Mouse (Mus musculus) forebrain, embryonic 12.5 days (tissue): ENCODE data around the gene Fam135a. TPM values are rescaled to one million over a fixed set of nuclear protein-coding genes. Genes with fewer than 3 reads are reported as not detected.
A peak's percentile ranks its signal among the peaks of the same experiment; 100 is the strongest.

ENCODE experiments used
- ATAC-seq: fragments of 200-750 bp; cut with Nextera tagmentation; 2 replicates; pipeline ENCODE4 v1.8.0; 2017; ENCODE audit warnings: moderate TSS enrichment; ENCODE audit not compliant: low FRiP score
- H3K27ac ChIP-seq: fragments of 300-500 bp; sonication (generic); 2 replicates; pipeline ENCODE4 v1.5.1; 2016; ENCODE audit warnings: mild to moderate bottlenecking
- H3K27me3 ChIP-seq: fragments of 300-500 bp; sonication (generic); 2 replicates; pipeline ENCODE4 v1.6.1; 2016; ENCODE audit warnings: mild to moderate bottlenecking
- H3K36me3 ChIP-seq: fragments of 300-500 bp; sonication (generic); replicated peaks from 2 replicates; pipeline ENCODE4 v1.6.1; 2016; ENCODE audit warnings: mild to moderate bottlenecking
- H3K4me1 ChIP-seq: fragments of 300-500 bp; sonication (generic); 2 replicates; pipeline ENCODE4 v1.6.1; 2016
- H3K4me2 ChIP-seq: fragments of 300-500 bp; sonication (generic); 2 replicates; pipeline ENCODE4 v1.6.1; 2016; ENCODE audit warnings: mild to moderate bottlenecking, moderate library complexity
- H3K4me3 ChIP-seq: fragments of 300-500 bp; sonication (generic); replicated peaks from 2 replicates; pipeline ENCODE4 v1.5.1; 2016; ENCODE audit warnings: mild to moderate bottlenecking
- H3K9ac ChIP-seq: fragments of 300-500 bp; sonication (generic); 2 replicates; pipeline ENCODE4 v1.6.1; 2016; ENCODE audit warnings: mild to moderate bottlenecking
- H3K9me3 ChIP-seq: fragments of 300-500 bp; sonication (generic); 2 replicates; pipeline ENCODE4 v1.6.1; 2016
- WGBS: fragments of 180-500 bp; shearing (Covaris S2); methylation state at CpG from one replicate; pipeline ENCODE4 v1.1.7; 2016; 5-methylcytosine and 5-hydroxymethylcytosine counted together
- polyA plus RNA-seq: library from polyadenylated mRNA; unstranded; fragments of >200 nt; fragmentation: Nextera tagmentation; extraction: Ambion mirVana; gene quantifications from 2 replicates; pipeline ENCODE4 v1.2.1, GENCODE M21; 2016

Gene Fam135a
- polyA plus RNA-seq, result 39.0 and 43.9 TPM in 2 replicates

DNA sequence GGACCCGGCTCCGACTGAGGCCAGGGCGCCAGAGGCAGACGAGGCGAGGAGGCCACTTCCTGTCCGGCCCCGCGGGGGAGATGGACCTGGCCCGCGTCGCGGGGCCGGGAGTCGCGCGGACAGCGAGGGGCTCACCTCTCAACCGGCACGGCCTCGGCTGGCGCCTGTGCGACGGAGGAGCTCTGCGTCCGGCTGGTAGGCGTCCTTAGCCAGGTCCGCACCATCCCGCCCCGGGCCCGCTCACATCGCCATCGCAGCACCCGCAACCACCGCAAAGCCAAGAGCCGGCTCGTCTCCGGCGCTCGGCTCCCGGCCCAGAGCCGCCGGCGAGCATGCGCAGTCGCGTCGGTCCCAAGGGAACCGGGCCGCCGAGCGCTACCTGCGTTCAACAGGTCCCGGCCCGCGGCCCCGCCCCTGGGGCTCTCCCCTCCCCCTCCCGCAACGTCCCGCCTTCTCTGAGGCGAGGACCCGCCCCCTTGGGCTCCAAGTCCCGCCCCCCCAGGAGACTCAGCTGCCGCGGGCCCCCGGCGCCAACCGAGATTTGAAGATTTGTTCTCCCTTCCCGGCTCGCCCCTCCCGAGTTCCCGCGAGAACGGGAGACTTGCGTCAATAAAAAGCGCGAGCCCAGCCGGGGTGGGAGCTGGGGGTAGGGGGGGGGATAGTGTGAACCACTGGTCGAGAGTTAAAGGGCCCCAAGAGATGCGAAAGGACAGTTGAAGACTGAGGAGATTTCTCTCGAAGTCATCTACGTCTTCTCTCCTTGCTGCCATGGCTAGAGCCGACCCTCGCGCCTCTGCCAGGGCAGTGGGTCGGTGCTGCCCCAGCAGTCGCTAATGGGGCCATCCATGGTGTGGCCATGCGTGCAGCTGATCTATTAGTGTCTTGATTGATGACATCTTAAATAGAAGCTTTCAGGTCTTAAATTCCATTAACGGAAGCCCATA lies at the start of gene Fam135a:
TSS of gene Fam135a (minus strand) at position 416 of the 944 bp plus-strand sequence.
- Histone ChIP-seq H3K27me3 (no peaks in the 10 kb centered on the region), H3K4me3 (peak within 1 kb of the TSS; percentile 92), H3K4me2 (peak within 1 kb of the TSS; percentile 67), H3K27ac (peak within 1 kb of the TSS; percentile 83), H3K4me1 (peaks cover 10% of the 10 kb centered on the region), H3K9me3 (no peaks in the 10 kb centered on the region), H3K9ac (peak within 1 kb of the TSS; percentile 88), H3K36me3 (no peaks in the 10 kb centered on the region)
- ATAC-seq, result peak; percentile 93
- WGBS, result under 1% methylated on average over 67 of the region's 88 CpGs

- H3K9me3 ChIP-seq, result no peaks in the 10 kb centered on the region
- H3K36me3 ChIP-seq, result no peaks in the 10 kb centered on the region
- 0 out of 2 replicates have a peak, but pooled peaks cover 5% of the 10 kb centered on the region for H3K4me1 ChIP-seq
- H3K27ac ChIP-seq, result no peak overlapping the region
- no peaks in the 10 kb centered on the region for H3K27me3 ChIP-seq
- no peak overlapping the region for H3K4me3 ChIP-seq
- ATAC-seq, result no peak
- H3K9ac ChIP-seq, result no peak overlapping the region
- H3K4me2 ChIP-seq, result no peak overlapping the region
- WGBS, result 81% methylated on average over 8 of the region's 8 CpGs
Observed at GRCm38 (mm10) chr1:24143504-24143903, 43.4 kb upstream of the Fam135a start.

- Histone ChIP-seq H3K27me3 (no peaks in the 10 kb centered on the region), H3K4me3 (no peak overlapping the region), H3K36me3 (no peaks in the 10 kb centered on the region), H3K4me1 (0 out of 2 replicates have a peak, but pooled peaks cover 5% of the 10 kb centered on the region), H3K9me3 (no peaks in the 10 kb centered on the region), H3K4me2 (no peak overlapping the region), H3K9ac (no peak overlapping the region), H3K27ac (no peak overlapping the region)
- no peak for ATAC-seq
- 58% methylated on average over 6 of the region's 6 CpGs for WGBS
Observed at GRCm38 (mm10) chr1:24140555-24140954, 40.4 kb upstream of the Fam135a start.

DNA sequence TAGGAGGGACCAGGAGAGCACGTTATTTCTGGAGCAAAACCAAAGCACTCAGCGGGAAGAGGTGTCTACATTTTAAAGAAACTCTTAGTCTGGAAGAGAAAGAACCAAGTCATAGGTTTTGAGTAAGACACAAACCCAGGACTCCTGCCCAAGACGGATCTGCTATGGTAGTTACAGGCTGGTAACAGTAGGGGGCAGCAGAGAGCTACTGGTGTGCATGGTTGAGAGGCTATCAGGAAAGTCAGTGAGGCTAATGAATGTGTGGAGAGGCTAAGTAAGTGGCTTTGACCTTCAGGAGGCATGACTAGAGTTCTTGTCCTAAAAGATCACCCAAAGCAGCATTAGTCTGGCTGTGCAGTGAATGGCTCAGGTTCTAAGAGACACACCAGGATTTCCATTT lies 37.0 kb upstream of the Fam135a start:
- ATAC-seq, result no peak
- no peak overlapping the region for H3K4me2 ChIP-seq
- no peak overlapping the region for H3K4me3 ChIP-seq
- no peak overlapping the region for H3K9ac ChIP-seq
- WGBS, result 12% methylated on average over 3 of the region's 3 CpGs
- no peaks in the 10 kb centered on the region for H3K36me3 ChIP-seq
- peaks cover 3% of the 10 kb centered on the region; the same call in 1 of the 2 replicates for H3K27me3 ChIP-seq
- H3K4me1 ChIP-seq, result 0 out of 2 replicates have a peak, but pooled peaks cover 5% of the 10 kb centered on the region
- no peaks in the 10 kb centered on the region for H3K9me3 ChIP-seq
- no peak overlapping the region for H3K27ac ChIP-seq

DNA sequence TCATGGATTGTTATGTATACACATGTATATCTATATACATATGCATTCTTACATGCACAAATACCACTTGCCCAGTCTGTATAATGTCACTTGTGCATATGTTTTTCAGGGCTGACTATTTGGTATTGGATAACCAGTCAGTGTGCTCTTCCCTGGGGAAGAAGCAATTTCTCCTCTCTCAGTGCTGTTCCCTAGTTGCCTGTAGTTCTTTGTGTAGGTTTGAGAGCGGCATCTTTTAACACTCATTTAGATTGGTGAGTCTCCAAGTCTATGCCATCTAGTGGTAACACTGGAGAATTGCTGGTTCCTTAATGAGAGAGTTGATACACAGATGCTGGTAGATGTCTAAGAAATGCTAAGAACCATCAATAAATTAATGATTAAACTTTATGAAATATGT lies 34.7 kb upstream of the Fam135a start:
- WGBS, result 0% methylated on average over 1 of the region's 1 CpGs
- peak; percentile 78 for ATAC-seq
- no peaks in the 10 kb centered on the region for H3K36me3 ChIP-seq

GRCm38 (mm10) chr1:24133853-24134252 lies 33.7 kb upstream of the Fam135a start:
- no peaks in the 10 kb centered on the region for H3K36me3 ChIP-seq
- WGBS, result 46% methylated on average over 19 of the region's 19 CpGs
- H3K4me1 ChIP-seq, result no peaks in the 10 kb centered on the region
- H3K27ac ChIP-seq, result no peak overlapping the region
- H3K9me3 ChIP-seq, result no peaks in the 10 kb centered on the region
- peak overlapping the region; percentile 37 for H3K4me2 ChIP-seq
- peaks cover 3% of the 10 kb centered on the region; the same call in 1 of the 2 replicates for H3K27me3 ChIP-seq
- peak; percentile 36; the same call in 1 of the 2 replicates for ATAC-seq
- peak overlapping the region; percentile 12; the same call in 1 of the 2 replicates for H3K9ac ChIP-seq
- H3K4me3 ChIP-seq, result no peak overlapping the region

More for the DNA sequence above, 34.7 kb upstream of the Fam135a start:
- no peak overlapping the region for H3K4me2 ChIP-seq
- 0 out of 2 replicates have a peak, but pooled peaks cover 3% of the 10 kb centered on the region for H3K4me1 ChIP-seq
- H3K27ac ChIP-seq, result no peak overlapping the region
- H3K27me3 ChIP-seq, result peaks cover 3% of the 10 kb centered on the region; the same call in 1 of the 2 replicates
- no peak overlapping the region for H3K9ac ChIP-seq
- H3K4me3 ChIP-seq, result no peak overlapping the region
- no peaks in the 10 kb centered on the region for H3K9me3 ChIP-seq

DNA sequence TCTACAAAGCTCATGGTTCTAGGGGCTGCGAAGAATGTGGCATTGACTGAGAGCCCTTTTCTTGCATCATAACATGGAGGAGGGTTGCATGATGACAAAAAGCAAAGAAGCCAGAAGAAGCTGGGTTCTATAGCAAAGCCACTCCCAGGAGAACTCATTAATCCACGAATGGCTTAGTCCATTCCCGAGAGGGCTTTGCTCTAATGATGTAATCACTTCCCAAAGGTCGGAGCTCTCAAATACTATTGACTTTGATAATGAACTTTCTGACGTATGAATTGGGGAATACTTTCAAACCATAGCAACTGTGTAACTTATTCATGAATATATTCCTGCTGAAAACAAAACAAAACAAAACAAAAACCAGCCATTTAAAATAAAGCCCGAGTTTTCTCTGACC lies 27.7 kb upstream of the Fam135a start:
- H3K36me3 ChIP-seq, result no peaks in the 10 kb centered on the region
- ATAC-seq, result no peak
- H3K27me3 ChIP-seq, result no peaks in the 10 kb centered on the region
- H3K4me2 ChIP-seq, result no peak overlapping the region
- no peak overlapping the region for H3K27ac ChIP-seq
- 40% methylated on average over 6 of the region's 6 CpGs for WGBS
- H3K4me3 ChIP-seq, result no peak overlapping the region
- no peaks in the 10 kb centered on the region for H3K4me1 ChIP-seq
- no peak overlapping the region for H3K9ac ChIP-seq
- no peaks in the 10 kb centered on the region for H3K9me3 ChIP-seq

DNA sequence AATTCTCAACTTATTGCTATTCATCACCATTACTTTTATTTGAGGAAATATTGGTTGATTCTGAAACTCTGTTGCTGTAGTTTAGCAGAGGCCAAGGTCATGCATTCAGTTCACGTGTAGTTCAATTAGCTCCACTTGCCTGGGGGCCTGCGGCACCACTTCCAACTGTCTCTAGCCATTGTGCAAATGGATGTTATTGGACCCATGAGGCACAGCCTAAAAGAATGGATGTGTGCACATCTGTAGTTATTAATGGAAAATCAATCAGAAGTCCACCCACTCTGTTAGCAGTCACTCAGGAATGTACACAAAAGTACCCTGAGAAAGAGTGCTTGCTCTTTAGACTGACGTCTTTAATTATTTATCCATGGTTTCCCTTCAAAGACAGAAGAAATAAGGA lies 24.5 kb upstream of the Fam135a start:
- Histone ChIP-seq H3K9me3 (no peaks in the 10 kb centered on the region), H3K4me1 (no peaks in the 10 kb centered on the region), H3K27me3 (no peaks in the 10 kb centered on the region), H3K27ac (no peak overlapping the region), H3K4me2 (no peak overlapping the region), H3K9ac (no peak overlapping the region), H3K36me3 (no peaks in the 10 kb centered on the region), H3K4me3 (no peak overlapping the region)
- WGBS, result 71% methylated on average over 3 of the region's 3 CpGs
- no peak for ATAC-seq

DNA sequence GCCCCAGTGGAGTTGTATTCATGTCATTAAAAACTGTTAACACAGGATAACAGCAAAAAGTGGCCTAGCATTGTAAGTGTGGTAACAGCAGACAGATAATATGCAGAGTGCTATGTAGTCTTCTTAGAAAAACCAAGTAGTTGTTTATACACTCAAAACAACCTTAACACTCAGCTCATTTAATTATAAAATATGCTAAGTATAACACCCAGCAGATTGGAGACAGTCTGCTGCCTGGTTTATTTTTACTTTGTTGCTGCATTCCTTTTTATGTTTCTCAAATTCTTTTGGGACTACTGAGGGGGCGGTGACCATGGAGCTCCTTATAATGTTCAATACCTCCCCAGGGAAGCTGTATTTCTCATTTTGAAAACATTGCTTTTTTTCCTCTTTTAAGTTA lies 22.4 kb upstream of the Fam135a start:
- H3K27me3 ChIP-seq, result no peaks in the 10 kb centered on the region
- H3K4me1 ChIP-seq, result no peaks in the 10 kb centered on the region
- no peaks in the 10 kb centered on the region for H3K36me3 ChIP-seq
- no peak overlapping the region for H3K4me3 ChIP-seq
- H3K9ac ChIP-seq, result no peak overlapping the region
- H3K9me3 ChIP-seq, result no peaks in the 10 kb centered on the region
- no peak overlapping the region for H3K27ac ChIP-seq
- 94% methylated on average over 1 of the region's 1 CpGs for WGBS
- H3K4me2 ChIP-seq, result no peak overlapping the region
- ATAC-seq, result no peak

- Histone ChIP-seq H3K36me3 (no peaks in the 10 kb centered on the region), H3K27ac (no peak overlapping the region)
Observed at GRCm38 (mm10) chr1:24107971-24108773, 8.0 kb upstream of the Fam135a start.

DNA sequence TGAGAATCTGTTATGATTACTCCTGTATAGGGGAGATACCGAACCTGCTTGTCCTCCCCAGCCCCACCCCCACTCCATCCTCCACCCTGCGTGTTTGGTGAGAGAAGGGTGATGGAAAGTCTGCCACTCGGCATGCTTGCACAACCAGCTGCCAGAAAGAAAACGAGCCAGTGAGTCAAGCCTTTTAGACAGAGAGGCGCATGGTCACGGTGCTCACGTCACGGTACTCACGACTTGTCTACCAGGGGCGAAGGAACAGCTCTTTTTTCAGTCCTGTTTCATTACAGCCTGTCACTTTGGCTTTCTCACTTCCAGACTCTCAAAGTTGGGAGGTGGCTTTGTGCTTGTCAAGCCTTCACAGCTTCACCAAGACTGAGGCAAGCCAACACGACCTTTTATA lies 7.2 kb upstream of the Fam135a start:
- Histone ChIP-seq H3K4me3 (no peak overlapping the region), H3K4me2 (no peak overlapping the region)
- no peak for ATAC-seq

More at GRCm38 (mm10) chr1:24107971-24108773, 8.0 kb upstream of the Fam135a start:
- no peak for ATAC-seq
- 68% methylated on average over 10 of the region's 10 CpGs for WGBS
- Histone ChIP-seq H3K9me3 (no peaks in the 10 kb centered on the region), H3K4me2 (no peak overlapping the region), H3K27me3 (no peaks in the 10 kb centered on the region), H3K9ac (no peak overlapping the region), H3K4me3 (no peak overlapping the region), H3K4me1 (peaks cover 4% of the 10 kb centered on the region; the same call in 1 of the 2 replicates)

DNA sequence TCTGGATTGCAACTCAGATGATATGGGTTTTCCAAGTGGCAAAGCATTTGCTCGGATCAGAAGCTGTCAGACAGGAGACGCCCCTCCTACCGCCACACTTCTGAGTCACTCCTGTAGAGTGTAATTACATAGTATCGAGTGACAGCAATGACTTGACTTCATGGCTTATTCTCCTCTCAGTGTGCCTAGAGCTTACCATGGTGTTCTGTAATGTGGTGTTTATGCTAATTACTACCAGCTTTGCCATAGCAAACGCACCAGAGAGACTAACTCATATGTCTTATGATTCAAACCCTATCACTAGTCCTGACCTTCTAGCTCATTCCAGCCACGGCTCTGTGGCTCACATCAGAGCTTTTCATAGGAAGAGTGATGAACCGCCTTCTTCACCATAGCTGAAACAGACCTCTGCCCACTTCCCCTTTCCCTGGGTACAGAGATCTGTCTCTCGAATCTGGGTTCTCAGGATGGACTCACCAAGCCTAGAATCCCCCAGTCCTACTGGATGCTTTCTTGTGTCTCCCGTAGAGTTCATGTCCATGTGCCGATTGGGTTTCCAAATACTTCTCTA lies 2.5 kb upstream of the Fam135a start:
- H3K9me3 ChIP-seq, result no peaks in the 10 kb centered on the region
- no peak overlapping the region for H3K4me3 ChIP-seq
- no peak overlapping the region for H3K27ac ChIP-seq
- H3K9ac ChIP-seq, result no peak overlapping the region
- no peaks in the 10 kb centered on the region for H3K27me3 ChIP-seq
- H3K4me1 ChIP-seq, result peaks cover 7% of the 10 kb centered on the region
- 83% methylated on average over 10 of the region's 10 CpGs for WGBS
- ATAC-seq, result no peak
- no peak overlapping the region for H3K4me2 ChIP-seq
- no peaks in the 10 kb centered on the region for H3K36me3 ChIP-seq

More for the DNA sequence above, 7.2 kb upstream of the Fam135a start:
- Histone ChIP-seq H3K27ac (no peak overlapping the region), H3K36me3 (no peaks in the 10 kb centered on the region), H3K27me3 (no peaks in the 10 kb centered on the region), H3K9me3 (no peaks in the 10 kb centered on the region), H3K4me1 (peaks cover 4% of the 10 kb centered on the region; the same call in 1 of the 2 replicates), H3K9ac (no peak overlapping the region)
- WGBS, result 63% methylated on average over 11 of the region's 11 CpGs
